19 mouse cellular contexts compared by ENCODE assay signal in genomic region chr1:166361842-166362241, GRCm38 (mm10). TPM values are rescaled to one million over a fixed set of nuclear protein-coding genes. Genes with fewer than 3 reads are reported as not detected.
A peak's percentile ranks its signal among the peaks of the same experiment; 100 is the strongest.
DNase-seq lines count a peak whose midpoint lies in the region; ATAC-seq and TF ChIP-seq lines count a peak whose summit lies in the region.
"Had no signal": no experiment of that assay in that cellular context is flagged by ENCODE, and none has a peak within 500 bp of the region (broad histone marks: within the 10 kb centered on the region; RNA-seq: fewer than 3 reads in every experiment).

No protein-coding gene starts in this region.

- H3K4me1 ChIP-seq in midbrain, embryonic 11.5 days (ENCODE audit: control insufficient read depth, insufficient read depth, low read length), result no peaks in the 10 kb centered on the region
- H3K4me1 ChIP-seq in midbrain, embryonic 14.5 days (ENCODE audit: control insufficient read depth, insufficient read depth, low read length), result no peaks in the 10 kb centered on the region
- H3K4me1 ChIP-seq: embryonic facial prominence, embryonic 13.5 days; forebrain, embryonic 13.5 days; heart, embryonic 15.5 days; intestine, embryonic 15.5 days had no signal

- ATAC-seq in midbrain, embryonic 11.5 days (ENCODE audit: low FRiP score), result no peak
- ATAC-seq in midbrain, embryonic 14.5 days (ENCODE audit: low FRiP score, low TSS enrichment), result no peak
- ATAC-seq: forebrain, embryonic 13.5 days; intestine, embryonic 15.5 days had no signal

- TF ChIP-seq CTCF in layer of hippocampus, adult 2 months (conservative IDR thresholded peaks at IDR 0.05), result peak; percentile 54
- TF ChIP-seq CTCF in brain, embryonic 14.5 days (IDR thresholded peaks at IDR 0.05; ENCODE audit: borderline replicate concordance, extremely low read depth, insufficient read depth, insufficient read length), result peak; percentile 8; the same call in 1 of the 2 replicates

- H3K4me3 ChIP-seq in layer of hippocampus, adult 2 months, result no peak overlapping the region
- no peak overlapping the region for H3K4me3 ChIP-seq in midbrain, embryonic 11.5 days (ENCODE audit: low read depth, low read length)
- H3K4me3 ChIP-seq in midbrain, embryonic 14.5 days (replicated peaks; ENCODE audit: low read depth, low read length), result no peak overlapping the region
- H3K4me3 ChIP-seq: embryonic facial prominence, embryonic 13.5 days; forebrain, embryonic 13.5 days; heart, adult 2 months; heart, embryonic 15.5 days; hindbrain, embryonic 13.5 days; intestine, embryonic 15.5 days had no signal

- H3K9me3 ChIP-seq in midbrain, embryonic 11.5 days (ENCODE audit: control insufficient read depth, low read length), result no peaks in the 10 kb centered on the region
- no peaks in the 10 kb centered on the region for H3K9me3 ChIP-seq in midbrain, embryonic 14.5 days (ENCODE audit: control insufficient read depth, low read length)
- H3K9me3 ChIP-seq: embryonic facial prominence, embryonic 13.5 days; forebrain, embryonic 13.5 days; G1E; heart, embryonic 15.5 days; hindbrain, embryonic 13.5 days; intestine, embryonic 15.5 days had no signal

- H3K9ac ChIP-seq in midbrain, embryonic 11.5 days (ENCODE audit: low read length), result no peak overlapping the region
- H3K9ac ChIP-seq in midbrain, embryonic 14.5 days (replicated peaks; ENCODE audit: low read length), result no peak overlapping the region
- H3K9ac ChIP-seq: embryonic facial prominence, embryonic 13.5 days; forebrain, embryonic 13.5 days; heart, embryonic 15.5 days; hindbrain, embryonic 13.5 days; intestine, embryonic 15.5 days had no signal

- H3K4me2 ChIP-seq in midbrain, embryonic 11.5 days, result no peak overlapping the region
- H3K4me2 ChIP-seq in midbrain, embryonic 14.5 days (ENCODE audit: low read length), result no peak overlapping the region
- H3K4me2 ChIP-seq: embryonic facial prominence, embryonic 13.5 days; forebrain, embryonic 13.5 days; heart, embryonic 11.5 days; heart, embryonic 15.5 days; hindbrain, embryonic 13.5 days; intestine, embryonic 15.5 days had no signal

- DNase-seq in heart, adult 11 months, result peak; percentile 45
- DNase-seq in heart, postnatal 25 days (ENCODE audit: low spot score), result no peak
- DNase-seq in layer of hippocampus, adult 2 months (ENCODE audit: low spot score in 2 of 2), result no peak
- DNase-seq in layer of hippocampus, adult 18-20 months (ENCODE audit: low spot score in 2 of 2), result no peak
- DNase-seq in midbrain, embryonic 11.5 days (ENCODE audit: low spot score, missing footprints), result peak; percentile 10
- no peak for DNase-seq in midbrain, embryonic 14.5 days
- no peak for DNase-seq in brain, embryonic 14.5 days (ENCODE audit: low read depth)
- DNase-seq in gastrocnemius, postnatal 14 days, result no peak
- DNase-seq: adrenal gland, postnatal 10 days; cerebellum, adult 11-12 months; heart, adult 2 months; heart, postnatal 4 days had no signal

- H3K36me3 ChIP-seq in midbrain, embryonic 11.5 days (ENCODE audit: control insufficient read depth, insufficient read depth, low read length), result no peaks in the 10 kb centered on the region
- no peaks in the 10 kb centered on the region for H3K36me3 ChIP-seq in midbrain, embryonic 14.5 days (ENCODE audit: control insufficient read depth, insufficient read depth, low read length)
- H3K36me3 ChIP-seq: embryonic facial prominence, embryonic 13.5 days; G1E; heart, embryonic 15.5 days; hindbrain, embryonic 13.5 days; intestine, embryonic 15.5 days had no signal

- TF ChIP-seq POLR2A in brain, embryonic 14.5 days (IDR thresholded peaks at IDR 0.05; ENCODE audit: borderline replicate concordance, extremely low read depth, insufficient read depth, insufficient read length, poor library complexity, severe bottlenecking), result no peak

- H3K27me3 ChIP-seq in midbrain, embryonic 11.5 days (ENCODE audit: control insufficient read depth, insufficient read depth, low read length), result no peaks in the 10 kb centered on the region
- no peaks in the 10 kb centered on the region for H3K27me3 ChIP-seq in midbrain, embryonic 14.5 days (ENCODE audit: control insufficient read depth, insufficient read depth, low read length)
- H3K27me3 ChIP-seq: hindbrain, embryonic 13.5 days; intestine, embryonic 15.5 days had no signal

- WGBS in midbrain, embryonic 11.5 days, result 83% methylated on average over 3 of the region's 3 CpGs
- WGBS in midbrain, embryonic 14.5 days, result 71% methylated on average over 3 of the region's 3 CpGs

- intact Hi-C loops in heart, postnatal 25 days (cut with DNase I), result loop anchor here (2.0 to 10.0 kb wide), 2 partner anchors 201 to 587 kb away; no protein-coding TSS in a partner anchor
- intact Hi-C loops in gastrocnemius, postnatal 14 days (cut with DNase I; ENCODE audit: low total_unique reads), result loop anchor here (5.0 to 10.0 kb wide), 2 partner anchors 200 to 587 kb away; no protein-coding TSS in a partner anchor

- H3K27ac ChIP-seq in layer of hippocampus, adult 2 months, result no peak overlapping the region
- no peak overlapping the region for H3K27ac ChIP-seq in midbrain, embryonic 11.5 days (ENCODE audit: low read depth, low read length)
- no peak overlapping the region for H3K27ac ChIP-seq in midbrain, embryonic 14.5 days (replicated peaks; ENCODE audit: low read depth, low read length)
- H3K27ac ChIP-seq: embryonic facial prominence, embryonic 13.5 days; forebrain, embryonic 13.5 days; heart, adult 2 months; heart, embryonic 15.5 days; hindbrain, embryonic 13.5 days; intestine, embryonic 15.5 days had no signal

RNA-seq across cellular contexts. Expression of gene Tada1, which starts 17.1 kb away (rescaled TPM):
- total RNA-seq in heart, postnatal 25 days (2021), result 10 to 100 TPM; 10.2 to 10.6 TPM
- 10 to 100 TPM; 35.2 to 38.2 TPM for total RNA-seq in layer of hippocampus, adult 2 months (2021)
- total RNA-seq in layer of hippocampus, adult 18-20 months (2021), result 10 to 100 TPM; 36.6 to 36.9 TPM
- polyA plus RNA-seq in midbrain, embryonic 11.5 days (2014; fragmentation: Nextera tagmentation; extraction: Ambion mirVana), result 70.5 and 73.5 TPM in 2 replicates
- 94.3 and 99.7 TPM in 2 replicates for polyA plus RNA-seq in midbrain, embryonic 14.5 days (2014; fragmentation: Nextera tagmentation; extraction: Ambion mirVana)
- polyA plus RNA-seq in brain, embryonic 14.5 days (2012; rRNA removed), result 69.1 and 75.5 TPM in 2 replicates
- total RNA-seq in gastrocnemius, postnatal 14 days (2021), result 1 to 10 TPM; 7.5 to 8.7 TPM

RNA-seq across cellular contexts. Expression of gene Pogk, which starts 47.8 kb away (rescaled TPM):
- total RNA-seq in heart, postnatal 25 days (2021), result 10 to 100 TPM; 11.1 to 11.9 TPM
- 10 to 100 TPM; 29.7 to 36.1 TPM for total RNA-seq in layer of hippocampus, adult 2 months (2021)
- 10 to 100 TPM; 34.9 to 36.0 TPM for total RNA-seq in layer of hippocampus, adult 18-20 months (2021)
- 39.8 and 41.6 TPM in 2 replicates for polyA plus RNA-seq in midbrain, embryonic 11.5 days (2014; fragmentation: Nextera tagmentation; extraction: Ambion mirVana)
- polyA plus RNA-seq in midbrain, embryonic 14.5 days (2014; fragmentation: Nextera tagmentation; extraction: Ambion mirVana), result 32.2 and 49.0 TPM in 2 replicates
- polyA plus RNA-seq in brain, embryonic 14.5 days (2012; rRNA removed), result 50.1 and 61.5 TPM in 2 replicates
- 1 to 10 TPM; 4.4 to 6.4 TPM for total RNA-seq in gastrocnemius, postnatal 14 days (2021)
- polyA plus RNA-seq: G1E had no signal

Comparison
In these comparisons a context has a peak if more than half of its experiments do, and no peak if none do; other contexts are left out.
1. DNase-seq: peak in heart, adult 11 months (single experiment) and midbrain, embryonic 11.5 days (single experiment); none in heart, postnatal 25 days (single experiment), layer of hippocampus, adult 2 months (0 of 2), layer of hippocampus, adult 18-20 months (0 of 2), midbrain, embryonic 14.5 days (single experiment), brain, embryonic 14.5 days (single experiment) and gastrocnemius, postnatal 14 days (single experiment).